Mouse (Mus musculus) retina, postnatal 7 days (tissue): Measurements from ENCODE around the gene Atxn7l3.

Experiments
- DNase-seq: peaks from one replicate; pipeline ENCODE4 v3.0.0-alpha.2; 2012; ENCODE audit warnings: low read depth, low spot score

Gene Atxn7l3

GRCm38 (mm10) chr11:102318576-102319409, 22.4 kb upstream of the Atxn7l3 start:
- DNase-seq: peak; percentile 32

GRCm38 (mm10) chr11:102317901-102318575, 21.6 kb upstream of the Atxn7l3 start:
- peak; percentile 55 for DNase-seq

GRCm38 (mm10) chr11:102317298-102317900, 21.0 kb upstream of the Atxn7l3 start:
- DNase-seq: peak; percentile 43

- peak; percentile 64 for DNase-seq
Measured at GRCm38 (mm10) chr11:102316572-102317297, 20.3 kb upstream of the Atxn7l3 start.

- DNase-seq: no peak
Measured at GRCm38 (mm10) chr11:102315690-102316571, 19.5 kb upstream of the Atxn7l3 start.

- no peak for DNase-seq
Measured at GRCm38 (mm10) chr11:102314321-102314720, 17.9 kb upstream of the Atxn7l3 start.

GRCm38 (mm10) chr11:102312586-102312985, 16.2 kb upstream of the Atxn7l3 start:
- no peak for DNase-seq

- no peak for DNase-seq
Measured at GRCm38 (mm10) chr11:102311966-102312365, 15.5 kb upstream of the Atxn7l3 start.

- DNase-seq: no peak
Measured at GRCm38 (mm10) chr11:102310768-102311695, 14.6 kb upstream of the Atxn7l3 start.

GRCm38 (mm10) chr11:102309821-102310617, 13.6 kb upstream of the Atxn7l3 start:
- no peak for DNase-seq

- DNase-seq: peak; percentile 92
Measured at GRCm38 (mm10) chr11:102308979-102309378, 12.5 kb upstream of the Atxn7l3 start.

GRCm38 (mm10) chr11:102308104-102308503, 11.7 kb upstream of the Atxn7l3 start:
- DNase-seq: no peak

GRCm38 (mm10) chr11:102305359-102305758, 8.9 kb upstream of the Atxn7l3 start:
- no peak for DNase-seq

- no peak for DNase-seq
Measured at GRCm38 (mm10) chr11:102304141-102304540, 7.7 kb upstream of the Atxn7l3 start.

- peak; percentile 54 for DNase-seq
Measured at GRCm38 (mm10) chr11:102299839-102300238, 3.4 kb upstream of the Atxn7l3 start.

GRCm38 (mm10) chr11:102297577-102298556, 1.4 kb upstream of the Atxn7l3 start:
- no peak for DNase-seq

GRCm38 (mm10) chr11:102295598-102296471, 596 bp downstream of the Atxn7l3 start:
- DNase-seq: peak; percentile 51
